Mouse (Mus musculus) spleen, adult 2 months (tissue): Measurements from ENCODE around the gene Amz2.
A peak's percentile ranks its signal among the peaks of the same experiment; 100 is the strongest.

Experiments
- CTCF ChIP-seq: fragments of 200-500 bp; IDR thresholded peaks from 2 replicates; pipeline ENCODE4 v1.5.1; 2011; ENCODE audit warnings: mild to moderate bottlenecking, inconsistent platforms; ENCODE audit not compliant: insufficient read depth, insufficient read length, insufficient replicate concordance; ENCODE audit errors: extremely low read depth
- POLR2A ChIP-seq: fragments of 200-500 bp; IDR thresholded peaks from 2 replicates; pipeline ENCODE4 v1.6.1; 2011; ENCODE audit warnings: low read depth, low read length, inconsistent platforms

DNA sequence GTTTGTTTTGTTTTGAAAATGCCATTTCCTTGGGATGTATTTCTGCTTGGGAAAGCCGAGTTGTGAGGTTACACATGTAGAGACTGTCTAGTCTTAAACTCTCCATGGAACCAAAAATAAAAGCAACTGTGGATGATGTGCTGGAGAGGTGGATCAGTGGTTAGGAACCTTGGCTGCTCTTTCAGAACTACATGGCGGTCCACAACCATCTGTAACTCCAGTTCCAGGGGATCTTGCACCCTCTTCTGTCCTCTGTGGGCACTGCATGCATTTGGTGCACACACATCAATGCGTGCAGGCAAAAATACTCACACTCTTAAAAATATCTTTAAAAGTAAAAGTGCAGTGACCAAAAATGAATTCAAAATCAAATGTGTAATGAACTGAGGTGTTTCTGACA lies 15.4 kb downstream of the Amz2 start:
- TF ChIP-seq CTCF: peak; percentile 69; the same call in 1 of the 2 replicates
- no peak for TF ChIP-seq POLR2A
